ENCODE assay signal across 22 mouse cellular contexts in the genomic region with DNA sequence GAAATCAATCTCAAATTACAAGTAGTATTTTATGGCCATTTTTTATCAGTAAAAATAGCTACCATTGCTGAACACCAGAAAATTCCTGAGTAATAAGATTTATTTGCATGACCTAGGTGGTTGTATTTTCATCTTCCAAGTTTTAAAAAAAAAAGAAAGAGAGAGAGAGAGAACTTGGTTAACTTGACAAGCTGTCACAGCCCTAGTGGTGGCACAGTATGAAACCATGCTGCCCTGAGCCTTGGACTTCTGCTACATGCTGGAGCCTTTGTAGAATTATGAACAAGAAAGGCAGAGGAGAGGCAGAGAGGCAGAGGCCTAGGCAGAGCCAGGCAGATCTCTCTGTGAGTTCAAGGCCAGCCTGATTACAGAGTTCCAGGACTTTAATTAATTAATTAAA. TPM values are rescaled to one million over a fixed set of nuclear protein-coding genes. Genes with fewer than 3 reads are reported as not detected.
DNase-seq lines count a peak whose midpoint lies in the region; ATAC-seq and TF ChIP-seq lines count a peak whose summit lies in the region.
"Had no signal": no experiment of that assay in that cellular context is flagged by ENCODE, and none has a peak within 500 bp of the region (broad histone marks: within the 10 kb centered on the region; RNA-seq: fewer than 3 reads in every experiment).

No protein-coding gene starts in this region.

- no peaks in the 10 kb centered on the region for H3K9me3 ChIP-seq in liver, embryonic 16.5 days (replicated peaks; ENCODE audit: control insufficient read depth, low read length)
- H3K9me3 ChIP-seq: embryonic facial prominence, embryonic 10.5 days; heart, embryonic 15.5 days; hindbrain, embryonic 12.5 days; limb, embryonic 12.5 days; neural tube, embryonic 12.5 days had no signal

- ATAC-seq in CD4-positive, CD25-positive, alpha-beta regulatory T cell, adult 4 months, result no peak
- no peak for ATAC-seq in liver, embryonic 16.5 days (ENCODE audit: low read depth)
- ATAC-seq: midbrain, embryonic 16.5 days had no signal

- H3K27ac ChIP-seq in thymus, adult 2 months (ENCODE audit: control insufficient read depth, insufficient read depth, low read length), result peak overlapping the region; percentile 68; the same call in 1 of the 2 replicates
- no peak overlapping the region for H3K27ac ChIP-seq in liver, embryonic 16.5 days (ENCODE audit: low read length)
- no peak overlapping the region for H3K27ac ChIP-seq in cerebellum, adult 2 months (ENCODE audit: insufficient read depth, low read length)
- H3K27ac ChIP-seq: embryonic facial prominence, embryonic 10.5 days; heart, embryonic 15.5 days; hindbrain, embryonic 12.5 days; limb, embryonic 12.5 days; neural tube, embryonic 12.5 days; stomach, postnatal 0 days had no signal

- DNase-seq in CD4-positive, CD25-positive, alpha-beta regulatory T cell, adult 2 months (ENCODE audit: low read depth, low spot score), result peak; percentile 60
- DNase-seq in thymus, adult 2 months, result no peak
- DNase-seq in thymus, adult 18-20 months, result no peak
- no peak for DNase-seq in adrenal gland, postnatal 36 days
- no peak for DNase-seq in cerebellum, adult 2 months
- no peak for DNase-seq in left cerebral cortex, adult 8-10 months (ENCODE audit: low spot score in 2 of 2)
- DNase-seq: cerebellum, adult 8-10 months; gastrocnemius, postnatal 36 days; kidney, adult 18-20 months; kidney, postnatal 36 days; layer of hippocampus, postnatal 36 days; lung, postnatal 10 days; right cerebral cortex, postnatal 4 days had no signal

- H3K4me1 ChIP-seq in thymus, adult 2 months (replicated peaks; ENCODE audit: control insufficient read depth, insufficient read depth, low read length), result peaks cover 16% of the 10 kb centered on the region
- peaks cover 7% of the 10 kb centered on the region for H3K4me1 ChIP-seq in liver, embryonic 16.5 days (ENCODE audit: control insufficient read depth, low read depth, low read length)
- no peaks in the 10 kb centered on the region for H3K4me1 ChIP-seq in cerebellum, adult 2 months (ENCODE audit: control insufficient read depth, insufficient read depth, low read length)
- H3K4me1 ChIP-seq: hindbrain, embryonic 12.5 days; limb, embryonic 12.5 days; neural tube, embryonic 12.5 days had no signal

- no peaks in the 10 kb centered on the region for H3K27me3 ChIP-seq in thymus, adult 2 months (ENCODE audit: control insufficient read depth, insufficient read depth, low read length)
- no peaks in the 10 kb centered on the region for H3K27me3 ChIP-seq in liver, embryonic 16.5 days (ENCODE audit: control insufficient read depth, insufficient read depth, low read depth, low read length)
- no peaks in the 10 kb centered on the region for H3K27me3 ChIP-seq in cerebellum, adult 2 months (ENCODE audit: control insufficient read depth, insufficient read depth, low read length)
- H3K27me3 ChIP-seq: heart, embryonic 15.5 days; hindbrain, embryonic 12.5 days; limb, embryonic 12.5 days; neural tube, embryonic 12.5 days had no signal

- TF ChIP-seq CTCF in thymus, adult 2 months (IDR thresholded peaks at IDR 0.05; ENCODE audit: borderline replicate concordance, control insufficient read depth, extremely low read depth, insufficient read depth, low read length, poor library complexity), result no peak
- no peak for TF ChIP-seq CTCF in cerebellum, adult 2 months (IDR thresholded peaks at IDR 0.05; ENCODE audit: borderline replicate concordance, insufficient read depth, low read depth, low read length)

- no peak for TF ChIP-seq POLR2A in thymus, adult 2 months (IDR thresholded peaks at IDR 0.05; ENCODE audit: control insufficient read depth, extremely low read depth, insufficient read depth, low read length, poor library complexity)
- TF ChIP-seq POLR2A in cerebellum, adult 2 months (IDR thresholded peaks at IDR 0.05; ENCODE audit: borderline replicate concordance, insufficient read depth, low read length), result no peak

- no peak overlapping the region for H3K4me2 ChIP-seq in liver, embryonic 16.5 days (ENCODE audit: low read depth, low read length)
- H3K4me2 ChIP-seq: heart, embryonic 15.5 days; hindbrain, embryonic 12.5 days; limb, embryonic 12.5 days; neural tube, embryonic 12.5 days had no signal

- H3K9ac ChIP-seq in liver, embryonic 16.5 days (ENCODE audit: low read depth, low read length), result no peak overlapping the region
- H3K9ac ChIP-seq: heart, embryonic 15.5 days; hindbrain, embryonic 12.5 days; limb, embryonic 12.5 days; neural tube, embryonic 12.5 days had no signal

- H3K36me3 ChIP-seq in thymus, adult 2 months (ENCODE audit: control insufficient read depth, insufficient read depth, low read length), result no peaks in the 10 kb centered on the region
- H3K36me3 ChIP-seq in liver, embryonic 16.5 days (ENCODE audit: control insufficient read depth, insufficient read depth), result no peaks in the 10 kb centered on the region
- H3K36me3 ChIP-seq: heart, embryonic 15.5 days; hindbrain, embryonic 12.5 days; neural tube, embryonic 12.5 days had no signal

- H3K4me3 ChIP-seq in thymus, adult 2 months (ENCODE audit: control insufficient read depth, insufficient read depth, low read length), result 0 out of 2 replicates have a peak overlapping the region, but pooled peaks have one; percentile 11
- peak overlapping the region; percentile 36 for H3K4me3 ChIP-seq in liver, embryonic 16.5 days (ENCODE audit: low read depth, low read length)
- H3K4me3 ChIP-seq in cerebellum, adult 2 months (replicated peaks; ENCODE audit: insufficient read depth, low read depth, low read length), result no peak overlapping the region
- H3K4me3 ChIP-seq: embryonic facial prominence, embryonic 10.5 days; heart, embryonic 15.5 days; hindbrain, embryonic 12.5 days; limb, embryonic 12.5 days; neural tube, embryonic 12.5 days had no signal

RNA-seq across cellular contexts. Expression of gene Evi2b, which starts 1.6 kb away (rescaled TPM):
- 10 to 100 TPM; 70.5 to 70.9 TPM for polyA plus RNA-seq in CD4-positive, CD25-positive, alpha-beta regulatory T cell, adult 4 months (2017; shearing (Covaris generic))
- 77.3 and 95.6 TPM in 2 replicates for polyA plus RNA-seq in thymus, adult 2 months (2012; rRNA removed)
- polyA plus RNA-seq in liver, embryonic 16.5 days (2015; fragmentation: Nextera tagmentation; extraction: Ambion mirVana), result 4.6 and 8.5 TPM in 2 replicates
- total RNA-seq in adrenal gland, postnatal 36 days (2021), result 1 to 10 TPM in 1 of 2 experiments, under 1 TPM in 1; 0.66 to 1.3 TPM
- polyA plus RNA-seq in cerebellum, adult 2 months (2012; rRNA removed), result 1.2 TPM in 2 replicates
- total RNA-seq in left cerebral cortex, adult 8-10 months (2022), result 1 to 10 TPM in 1 of 4 experiments, under 1 TPM in 2, not detected in 1; 0.44 to 2.0 (median 0.66) TPM
- polyA plus RNA-seq: embryonic facial prominence, embryonic 10.5 days; midbrain, embryonic 16.5 days; neural tube, embryonic 12.5 days had no signal

RNA-seq across cellular contexts. Expression of gene Evi2, which starts 8.5 kb away (rescaled TPM):
- 1 to 10 TPM; 5.2 to 6.9 TPM for polyA plus RNA-seq in CD4-positive, CD25-positive, alpha-beta regulatory T cell, adult 4 months (2017; shearing (Covaris generic))
- polyA plus RNA-seq in thymus, adult 2 months (2012; rRNA removed), result 3.5 and 3.6 TPM in 2 replicates
- 0.59 and 0.63 TPM in 2 replicates for polyA plus RNA-seq in liver, embryonic 16.5 days (2015; fragmentation: Nextera tagmentation; extraction: Ambion mirVana)
- total RNA-seq in adrenal gland, postnatal 36 days (2021), result under 1 TPM; 0.10 TPM
- polyA plus RNA-seq in cerebellum, adult 2 months (2012; rRNA removed), result 0.10 and 0.16 TPM in 2 replicates
- total RNA-seq in left cerebral cortex, adult 8-10 months (2022), result under 1 TPM in 3 of 4 experiments, not detected in 1; 0.14 to 0.53 (median 0.20) TPM

RNA-seq across cellular contexts. Expression of gene Evi2a, which starts 8.5 kb away (rescaled TPM):
- 10 to 100 TPM; 43.8 to 53.2 TPM for polyA plus RNA-seq in CD4-positive, CD25-positive, alpha-beta regulatory T cell, adult 4 months (2017; shearing (Covaris generic))
- 12.8 and 16.9 TPM in 2 replicates for polyA plus RNA-seq in thymus, adult 2 months (2012; rRNA removed)
- polyA plus RNA-seq in liver, embryonic 16.5 days (2015; fragmentation: Nextera tagmentation; extraction: Ambion mirVana), result 5.5 and 5.7 TPM in 2 replicates
- total RNA-seq in adrenal gland, postnatal 36 days (2021), result 1 to 10 TPM; 2.3 to 2.5 TPM
- polyA plus RNA-seq in cerebellum, adult 2 months (2012; rRNA removed), result 56.4 and 72.3 TPM in 2 replicates
- 10 to 100 TPM; 33.2 to 36.9 (median 34.8) TPM for total RNA-seq in left cerebral cortex, adult 8-10 months (2022)

RNA-seq across cellular contexts. Expression of gene Omg, which starts 18.0 kb away (rescaled TPM):
- not detected for polyA plus RNA-seq in CD4-positive, CD25-positive, alpha-beta regulatory T cell, adult 4 months (2017; shearing (Covaris generic))
- 0.05 and 0.23 TPM in 2 replicates for polyA plus RNA-seq in thymus, adult 2 months (2012; rRNA removed)
- not detected in 2 replicates for polyA plus RNA-seq in liver, embryonic 16.5 days (2015; fragmentation: Nextera tagmentation; extraction: Ambion mirVana)
- total RNA-seq in adrenal gland, postnatal 36 days (2021), result 1 to 10 TPM; 5.4 to 5.6 TPM
- polyA plus RNA-seq in cerebellum, adult 2 months (2012; rRNA removed), result 127 and 137 TPM in 2 replicates
- total RNA-seq in left cerebral cortex, adult 8-10 months (2022), result 100 to 1,000 TPM; 106 to 132 (median 118) TPM
- total RNA-seq: gastrocnemius, postnatal 36 days had no signal
